ENCODE assay signal across 12 mouse cellular contexts in genomic region chr12:75615556-75615955, GRCm38 (mm10). TPM values are rescaled to one million over a fixed set of nuclear protein-coding genes. Genes with fewer than 3 reads are reported as not detected.
DNase-seq lines count a peak whose midpoint lies in the region; ATAC-seq and TF ChIP-seq lines count a peak whose summit lies in the region.
"Had no signal": no experiment of that assay in that cellular context is flagged by ENCODE, and none has a peak within 500 bp of the region (broad histone marks: within the 10 kb centered on the region; RNA-seq: fewer than 3 reads in every experiment).

No protein-coding gene starts in this region.

- H3K9ac ChIP-seq in ES-Bruce4 (ENCODE audit: low read depth, poor library complexity, severe bottlenecking): no peak overlapping the region
- H3K9ac ChIP-seq in heart, postnatal 0 days (replicated peaks; ENCODE audit: low read depth, low read length): no peak overlapping the region
- H3K9ac ChIP-seq: forebrain, embryonic 13.5 days; hindbrain, embryonic 14.5 days; midbrain, embryonic 13.5 days had no signal

- peak; percentile 9 for DNase-seq in gastrocnemius, postnatal 10 days
- DNase-seq in gastrocnemius, postnatal 36 days: no peak
- DNase-seq in kidney, adult 9 months: peak; percentile 24
- DNase-seq in kidney, adult 18-20 months: no peak
- no peak for DNase-seq in heart, postnatal 0 days (ENCODE audit: low spot score)
- no peak for DNase-seq in layer of hippocampus, adult 8-10 months (ENCODE audit: low spot score in 2 of 2)
- DNase-seq in layer of hippocampus, postnatal 14 days (ENCODE audit: low spot score in 2 of 2): no peak
- DNase-seq: cerebellum, adult 2 months had no signal

- WGBS in heart, postnatal 0 days: 53% methylated on average over 3 of the region's 3 CpGs

- no peaks in the 10 kb centered on the region for H3K36me3 ChIP-seq in ES-Bruce4 (ENCODE audit: control insufficient read depth, insufficient read depth, low read length, poor library complexity, severe bottlenecking)
- H3K36me3 ChIP-seq in heart, postnatal 0 days (replicated peaks; ENCODE audit: control insufficient read depth, insufficient read depth, low read length): no peaks in the 10 kb centered on the region
- H3K36me3 ChIP-seq: midbrain, embryonic 13.5 days had no signal

- no peak for TF ChIP-seq EP300 in ES-Bruce4 (IDR thresholded peaks at IDR 0.05; ENCODE audit: insufficient read depth, low read depth, low read length)
- TF ChIP-seq EP300 in heart, postnatal 0 days (IDR thresholded peaks at IDR 0.05; ENCODE audit: low read depth): no peak

- no peak for TF ChIP-seq POLR2A in ES-Bruce4 (IDR thresholded peaks at IDR 0.05; ENCODE audit: insufficient read depth, low read length)

- peak overlapping the region; percentile 61; the same call in 1 of the 2 replicates for H3K4me2 ChIP-seq in heart, postnatal 0 days (ENCODE audit: low read depth, low read length)

- no peaks in the 10 kb centered on the region for H3K27me3 ChIP-seq in ES-Bruce4 (ENCODE audit: control insufficient read depth, insufficient read depth, low read length, poor library complexity, severe bottlenecking)
- H3K27me3 ChIP-seq in heart, postnatal 0 days (ENCODE audit: control insufficient read depth, insufficient read depth, low read length): no peaks in the 10 kb centered on the region
- H3K27me3 ChIP-seq: midbrain, embryonic 13.5 days had no signal

- H3K4me1 ChIP-seq in ES-Bruce4 (ENCODE audit: control insufficient read depth, insufficient read depth, low read length): no peaks in the 10 kb centered on the region
- H3K4me1 ChIP-seq in heart, postnatal 0 days (ENCODE audit: control insufficient read depth, insufficient read depth): no peaks in the 10 kb centered on the region
- H3K4me1 ChIP-seq: forebrain, embryonic 13.5 days; midbrain, embryonic 13.5 days had no signal

- intact Hi-C loops in gastrocnemius, postnatal 36 days (cut with DNase I): no loop called here

- H3K27ac ChIP-seq in ES-Bruce4 (ENCODE audit: insufficient read depth, low read length): no peak overlapping the region
- H3K27ac ChIP-seq in heart, postnatal 0 days (ENCODE audit: low read depth): no peak overlapping the region
- H3K27ac ChIP-seq: forebrain, embryonic 13.5 days; hindbrain, embryonic 14.5 days; midbrain, embryonic 13.5 days had no signal

- no peak for TF ChIP-seq CTCF in ES-Bruce4 (IDR thresholded peaks at IDR 0.05; ENCODE audit: low read depth, low read length)
- TF ChIP-seq CTCF in heart, postnatal 0 days (IDR thresholded peaks at IDR 0.05; ENCODE audit: low read depth): no peak

- H3K9me3 ChIP-seq in ES-Bruce4 (replicated peaks; ENCODE audit: control insufficient read depth, insufficient read depth, low read length, poor library complexity, severe bottlenecking): no peaks in the 10 kb centered on the region
- no peaks in the 10 kb centered on the region for H3K9me3 ChIP-seq in heart, postnatal 0 days (replicated peaks; ENCODE audit: control insufficient read depth, low read length)
- H3K9me3 ChIP-seq: forebrain, embryonic 13.5 days; midbrain, embryonic 13.5 days had no signal

- H3K4me3 ChIP-seq in ES-Bruce4 (ENCODE audit: low read depth, low read length): peak overlapping the region; percentile 64; the same call in 1 of the 2 replicates
- H3K4me3 ChIP-seq in heart, postnatal 0 days (ENCODE audit: low read depth, low read length): no peak overlapping the region
- H3K4me3 ChIP-seq: forebrain, embryonic 13.5 days; midbrain, embryonic 13.5 days had no signal

- peak; percentile 24; the same call in 1 of the 2 replicates for ATAC-seq in heart, postnatal 0 days (ENCODE audit: insufficient read depth, low read depth)
- ATAC-seq: forebrain, embryonic 13.5 days; midbrain, embryonic 13.5 days had no signal

RNA-seq across cellular contexts. Expression of gene Ppp2r5e, which starts 19.5 kb away (rescaled TPM):
- total RNA-seq in gastrocnemius, postnatal 10 days (2021): 10 to 100 TPM; 28.6 to 32.0 TPM
- 10 to 100 TPM; 25.7 to 29.8 TPM for total RNA-seq in gastrocnemius, postnatal 36 days (2021)
- 51.0 and 52.6 TPM in 2 replicates for polyA plus RNA-seq in ES-Bruce4 (2011; ENCODE audit: insufficient read depth, insufficient read length, low read depth, missing spikeins)
- 7.5 and 11.5 TPM in 2 replicates for total RNA-seq in heart, postnatal 0 days (2014; rRNA removed; ENCODE audit: low replicate concordance)
- polyA plus RNA-seq in heart, postnatal 0 days (2015; fragmentation: Nextera tagmentation; extraction: Ambion mirVana): 7.5 and 9.5 TPM in 2 replicates
- total RNA-seq in layer of hippocampus, adult 8-10 months (2022): 10 to 100 TPM; 71.9 to 77.1 (median 76.4) TPM
- total RNA-seq in layer of hippocampus, postnatal 14 days (2021): 10 to 100 TPM; 79.3 to 81.5 TPM

RNA-seq across cellular contexts. Expression of gene Wdr89, which starts 53.8 kb away (rescaled TPM):
- 1 to 10 TPM; 3.1 to 3.7 TPM for total RNA-seq in gastrocnemius, postnatal 10 days (2021)
- 1 to 10 TPM; 1.6 to 2.0 TPM for total RNA-seq in gastrocnemius, postnatal 36 days (2021)
- 73.7 and 75.8 TPM in 2 replicates for polyA plus RNA-seq in ES-Bruce4 (2011; ENCODE audit: insufficient read depth, insufficient read length, low read depth, missing spikeins)
- total RNA-seq in heart, postnatal 0 days (2014; rRNA removed; ENCODE audit: low replicate concordance): 3.7 and 3.9 TPM in 2 replicates
- 4.6 and 5.3 TPM in 2 replicates for polyA plus RNA-seq in heart, postnatal 0 days (2015; fragmentation: Nextera tagmentation; extraction: Ambion mirVana)
- total RNA-seq in layer of hippocampus, adult 8-10 months (2022): 1 to 10 TPM; 3.3 to 4.0 (median 3.5) TPM
- 1 to 10 TPM; 2.7 to 4.0 TPM for total RNA-seq in layer of hippocampus, postnatal 14 days (2021)

Comparison
In these comparisons a context has a peak if more than half of its experiments do, and no peak if none do; other contexts are left out.
1. DNase-seq: peak in gastrocnemius, postnatal 10 days (single experiment) and kidney, adult 9 months (single experiment); none in gastrocnemius, postnatal 36 days (0 of 2), kidney, adult 18-20 months (single experiment), heart, postnatal 0 days (single experiment), layer of hippocampus, adult 8-10 months (0 of 2) and layer of hippocampus, postnatal 14 days (0 of 2).